Mouse (Mus musculus) heart, postnatal 25 days (tissue): Measurements from ENCODE around the gene Dvl2. TPM values are rescaled to one million over a fixed set of nuclear protein-coding genes. Genes with fewer than 3 reads are reported as not detected.
A peak's percentile ranks its signal among the peaks of the same experiment; 100 is the strongest.

ENCODE experiments used
- DNase-seq: peaks from one replicate; pipeline ENCODE4 v3.0.0; 2022; ENCODE audit warnings: low spot score
- intact Hi-C: fragments of 180-260 bp; cut with DNase I; formaldehyde crosslinking; loops from one replicate; pipeline ENCODE4 v1.15.1; 2025
- total RNA-seq, 2 experiments: library from RNA; stranded (reverse); gene quantifications; 2 replicates each; pipeline ENCODE4 v1.2.3; 2021

Dvl2 gene
- total RNA-seq, 2 experiments from 2014 or later: 3.9 to 5.2 TPM

- intact Hi-C loops: no loop called here
- DNase-seq: peak; percentile 57
These were observed 20.4 kb downstream of the Dvl2 start for GRCm38 (mm10) chr11:70020731-70021263.

- intact Hi-C loops: no loop called here
- DNase-seq: peak; percentile 89
These were observed 21.1 kb downstream of the Dvl2 start for GRCm38 (mm10) chr11:70021264-70022132.

- DNase-seq: no peak
- intact Hi-C loops: no loop called here
These were observed 23.2 kb downstream of the Dvl2 start for GRCm38 (mm10) chr11:70023481-70024150.

DNA sequence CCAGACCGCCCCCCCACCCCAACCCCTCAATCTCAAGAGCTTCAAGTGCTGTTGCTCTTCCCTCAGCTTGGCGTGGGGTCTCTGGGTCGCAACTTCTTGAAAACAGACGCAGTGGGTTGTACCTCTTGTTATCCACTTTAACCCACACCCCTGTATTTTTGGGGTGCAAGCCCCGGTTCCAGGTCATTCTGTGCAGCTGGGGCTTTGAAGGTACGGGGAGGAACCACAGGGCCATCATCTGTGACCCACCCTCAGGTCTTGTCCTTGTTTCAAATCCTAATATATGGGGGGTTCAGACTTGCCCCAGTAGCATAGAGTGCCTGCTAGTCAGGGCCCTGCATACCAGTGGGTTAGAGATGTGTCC lies 23.7 kb downstream of the Dvl2 start:
- intact Hi-C loops: no loop called here
- no peak for DNase-seq

DNA sequence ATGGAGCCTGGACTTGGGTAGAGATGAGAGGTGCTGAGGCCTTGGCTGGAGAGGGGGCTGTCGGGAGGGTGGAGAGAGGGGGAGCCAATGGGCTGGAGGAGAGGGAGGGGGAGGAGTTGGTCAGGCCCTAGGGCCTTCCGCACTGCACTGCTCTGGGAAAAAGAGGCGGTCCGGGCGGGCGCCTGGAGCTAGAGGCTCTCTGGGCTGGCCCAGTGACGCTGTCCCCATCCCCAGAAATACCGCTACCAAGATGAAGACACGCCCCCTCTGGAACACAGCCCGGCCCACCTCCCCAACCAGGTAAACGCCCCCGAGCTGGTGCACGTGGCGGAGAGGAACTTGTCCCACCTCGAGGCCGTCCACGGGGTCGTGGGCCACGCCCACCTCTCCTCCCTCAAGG lies 26.3 kb downstream of the Dvl2 start:
- intact Hi-C loops: no loop called here
- peak; percentile 58 for DNase-seq

DNA sequence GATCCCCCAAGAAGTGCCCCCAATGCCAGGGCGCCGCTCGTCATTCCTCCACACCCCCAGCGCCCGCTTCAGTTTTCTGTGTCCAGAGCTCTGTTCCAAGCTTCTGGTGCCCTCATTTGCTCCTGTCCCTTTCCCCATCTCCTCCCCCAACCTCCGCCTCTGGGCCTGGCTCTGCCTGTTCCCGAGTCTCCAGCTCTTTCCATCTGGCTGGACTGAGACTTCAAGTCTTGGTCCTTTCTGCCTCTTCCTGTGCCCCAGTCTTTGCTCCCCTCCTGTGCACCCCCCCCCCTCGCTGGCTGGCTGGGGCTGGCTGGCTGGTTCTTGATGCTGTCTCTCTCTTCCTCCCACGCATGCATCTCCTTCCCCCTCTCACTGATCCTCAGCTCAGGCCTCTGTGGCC lies 27.0 kb downstream of the Dvl2 start:
- DNase-seq: peak; percentile 34
- intact Hi-C loops: no loop called here

DNA sequence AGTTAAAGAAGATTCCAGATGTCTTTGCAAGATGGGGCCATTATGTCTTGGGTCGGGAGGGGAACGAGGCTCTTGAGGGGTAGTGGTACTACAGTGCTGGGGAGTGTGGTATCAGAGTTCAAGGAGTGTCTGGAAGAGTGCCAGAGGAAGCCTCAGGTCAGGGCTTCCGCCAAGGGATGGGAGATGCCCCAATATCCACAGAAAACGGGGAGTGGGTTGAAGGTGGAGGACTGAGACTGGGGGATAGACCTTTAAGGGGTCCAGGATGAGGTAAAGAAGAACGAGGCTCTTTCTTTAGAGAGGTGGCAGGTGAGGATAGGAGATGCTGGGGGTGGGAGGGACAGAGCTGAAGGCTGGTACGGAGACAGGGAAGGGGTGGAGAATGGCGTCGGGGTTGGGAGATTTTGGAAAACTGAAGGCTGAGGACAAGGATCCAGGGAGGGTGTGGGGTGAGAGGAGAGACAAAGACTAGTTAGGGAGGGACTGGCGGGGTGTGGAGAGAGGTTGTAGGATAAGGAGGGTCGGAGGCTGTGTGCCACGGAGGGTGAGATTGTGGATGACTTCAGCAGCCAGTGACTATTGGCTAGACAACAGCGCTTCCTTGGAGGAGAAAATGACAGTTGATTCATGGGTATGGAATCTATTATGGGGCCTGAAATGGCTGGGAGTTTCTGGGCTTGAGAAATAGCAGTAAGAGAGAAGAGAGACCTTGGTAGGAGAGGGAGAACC lies 28.2 kb downstream of the Dvl2 start:
- intact Hi-C loops: no loop called here
- DNase-seq: peak; percentile 31

- intact Hi-C loops: no loop called here
- peak; percentile 73 for DNase-seq
These were observed 28.9 kb downstream of the Dvl2 start for GRCm38 (mm10) chr11:70029130-70029801.

GRCm38 (mm10) chr11:70029829-70030550 lies 29.6 kb downstream of the Dvl2 start:
- intact Hi-C loops: no loop called here
- DNase-seq: no peak

GRCm38 (mm10) chr11:70030651-70031320 lies 30.4 kb downstream of the Dvl2 start:
- intact Hi-C loops: no loop called here
- DNase-seq: no peak

GRCm38 (mm10) chr11:70031321-70031670 lies 30.9 kb downstream of the Dvl2 start:
- no peak for DNase-seq
- intact Hi-C loops: no loop called here

DNA sequence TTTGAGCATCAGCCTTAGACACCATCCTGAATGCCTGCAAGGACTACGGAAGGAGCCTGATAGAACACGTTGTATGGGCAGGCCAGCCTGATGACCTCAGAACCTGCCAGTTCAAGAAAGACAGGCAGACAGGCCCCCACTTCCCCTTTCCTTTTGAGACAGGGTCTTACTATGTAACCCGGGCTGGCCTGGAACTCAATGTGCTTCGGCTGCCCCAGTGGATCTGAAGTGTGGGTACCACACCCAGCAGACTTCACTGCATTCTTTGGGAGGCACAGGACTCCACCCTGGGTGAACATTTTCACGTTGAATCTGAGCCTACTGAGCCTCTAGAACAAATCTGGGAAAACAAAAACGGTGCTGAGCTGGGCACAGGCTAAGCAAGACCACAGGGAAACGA lies 37.8 kb downstream of the Dvl2 start:
- intact Hi-C loops: no loop called here
- DNase-seq: no peak

DNA sequence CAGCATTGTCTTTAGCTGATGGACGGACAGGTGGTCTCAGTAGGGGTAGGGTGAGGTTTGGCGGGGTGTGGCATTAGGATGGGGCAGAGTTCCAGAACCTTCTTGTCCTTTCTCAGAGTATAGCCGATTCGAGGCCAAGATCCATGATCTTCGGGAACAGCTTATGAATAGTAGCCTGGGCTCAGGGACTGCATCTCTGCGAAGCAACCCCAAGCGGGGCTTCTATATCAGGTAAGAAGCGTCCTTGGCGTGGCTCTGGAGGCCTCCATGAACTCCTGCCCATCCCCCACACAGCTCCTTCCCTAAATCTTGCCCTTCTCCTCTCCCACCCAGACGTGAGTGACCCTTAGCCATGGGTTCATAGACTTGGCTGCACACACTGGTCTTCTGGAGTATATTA lies 39.2 kb downstream of the Dvl2 start:
- no peak for DNase-seq
- intact Hi-C loops: no loop called here

GRCm38 (mm10) chr11:70040184-70040583 lies 39.8 kb downstream of the Dvl2 start:
- DNase-seq: no peak
- intact Hi-C loops: no loop called here

- intact Hi-C loops: no loop called here
- no peak for DNase-seq
These were observed 42.1 kb downstream of the Dvl2 start for GRCm38 (mm10) chr11:70042309-70043085.

DNA sequence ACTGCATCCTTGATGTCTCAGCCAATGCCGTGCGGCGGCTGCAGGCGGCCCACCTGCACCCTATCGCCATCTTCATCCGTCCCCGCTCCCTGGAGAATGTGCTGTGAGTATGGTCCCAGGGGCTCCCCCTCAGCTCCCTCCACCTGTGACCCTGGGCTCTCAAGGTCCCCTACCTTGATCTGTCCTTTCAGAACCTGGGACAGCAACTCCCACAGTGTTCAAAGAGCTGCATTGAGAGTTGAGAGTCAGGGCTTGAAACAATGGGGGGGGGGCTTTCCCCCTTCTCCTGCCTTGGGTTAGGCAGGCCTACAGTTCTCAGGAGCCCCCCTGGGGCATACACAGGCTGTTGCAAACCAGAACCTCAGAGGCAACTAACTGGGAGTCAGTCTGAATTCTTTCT lies 43.3 kb downstream of the Dvl2 start:
- DNase-seq: no peak

GRCm38 (mm10) chr11:70045435-70045834 lies 45.0 kb downstream of the Dvl2 start:
- intact Hi-C loops: no loop called here
- no peak for DNase-seq

More for the DNA sequence above, 43.3 kb downstream of the Dvl2 start:
- intact Hi-C loops: no loop called here

DNA sequence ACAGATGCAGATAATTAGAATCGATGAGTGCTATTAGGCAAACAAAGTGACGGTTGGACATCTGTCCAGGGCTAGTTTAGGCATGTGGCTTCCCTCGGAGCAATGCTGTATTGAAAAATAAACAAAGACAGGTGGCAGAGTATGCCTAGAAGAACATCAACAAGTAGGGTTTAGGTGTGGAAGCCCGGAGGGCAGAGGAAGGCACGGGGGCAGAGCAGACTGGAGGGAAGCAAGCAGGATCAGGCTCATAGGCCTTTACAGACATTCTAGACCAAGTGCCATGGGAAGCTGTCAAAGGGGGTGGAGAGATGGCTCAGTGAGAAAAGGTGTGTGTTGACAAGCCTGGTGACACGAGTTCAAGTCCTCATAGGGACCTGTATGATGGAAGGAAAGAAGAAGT lies 49.0 kb downstream of the Dvl2 start:
- DNase-seq: no peak
- intact Hi-C loops: no loop called here
